Mouse (Mus musculus) kidney, adult 9 months (tissue): ENCODE results near the gene Med12l.

ENCODE experiments used
- DNase-seq: peaks from one replicate; pipeline ENCODE4 v3.0.0; 2022

Gene Med12l

GRCm38 (mm10) chr3:59141507-59142305 lies 136.1 kb downstream of the Med12l start:
- no peak for DNase-seq

GRCm38 (mm10) chr3:59145194-59145593 lies 139.6 kb downstream of the Med12l start:
- peak; percentile 24 for DNase-seq

- no peak for DNase-seq
These were observed 144.0 kb downstream of the Med12l start for GRCm38 (mm10) chr3:59149646-59150045.

GRCm38 (mm10) chr3:59150624-59151023 lies 145.0 kb downstream of the Med12l start:
- no peak for DNase-seq

GRCm38 (mm10) chr3:59153424-59153823 lies 147.8 kb downstream of the Med12l start, which contains the start of gene P2ry14:
TSS of gene P2ry14 (minus strand) at chr3:59153618.
- DNase-seq: no peak

- DNase-seq: no peak
These were observed 149.3 kb downstream of the Med12l start for GRCm38 (mm10) chr3:59154888-59155287.

- no peak for DNase-seq
These were observed 149.8 kb downstream of the Med12l start for GRCm38 (mm10) chr3:59155404-59155803.

GRCm38 (mm10) chr3:59157048-59157447 lies 151.4 kb downstream of the Med12l start:
- no peak for DNase-seq

GRCm38 (mm10) chr3:59160465-59160864 lies 154.8 kb downstream of the Med12l start:
- DNase-seq: no peak

- DNase-seq: no peak
These were observed 161.9 kb downstream of the Med12l start for GRCm38 (mm10) chr3:59167417-59168054.

- no peak for DNase-seq
These were observed 162.9 kb downstream of the Med12l start for GRCm38 (mm10) chr3:59168476-59168875.

- DNase-seq: no peak
These were observed 163.6 kb downstream of the Med12l start for GRCm38 (mm10) chr3:59169215-59169614.

GRCm38 (mm10) chr3:59169921-59170627 lies 164.4 kb downstream of the Med12l start:
- no peak for DNase-seq

- no peak for DNase-seq
These were observed 169.0 kb downstream of the Med12l start for GRCm38 (mm10) chr3:59174426-59175154.

GRCm38 (mm10) chr3:59175234-59175633 lies 169.6 kb downstream of the Med12l start:
- DNase-seq: peak; percentile 27

- no peak for DNase-seq
These were observed 171.2 kb downstream of the Med12l start for GRCm38 (mm10) chr3:59176871-59177270.

- no peak for DNase-seq
These were observed 175.5 kb downstream of the Med12l start for GRCm38 (mm10) chr3:59181134-59181533.

GRCm38 (mm10) chr3:59182129-59182528 lies 176.5 kb downstream of the Med12l start:
- DNase-seq: no peak

GRCm38 (mm10) chr3:59185662-59186061 lies 180.0 kb downstream of the Med12l start:
- no peak for DNase-seq

- no peak for DNase-seq
These were observed 181.7 kb downstream of the Med12l start for GRCm38 (mm10) chr3:59187336-59187735.

GRCm38 (mm10) chr3:59191674-59192073 lies 186.0 kb downstream of the Med12l start:
- DNase-seq: no peak

GRCm38 (mm10) chr3:59194099-59194498 lies 188.5 kb downstream of the Med12l start:
- no peak for DNase-seq

GRCm38 (mm10) chr3:59194938-59195337 lies 189.3 kb downstream of the Med12l start, which contains the start of gene Gpr87:
TSS of gene Gpr87 (minus strand) at chr3:59195104.
- DNase-seq: no peak
